Mouse (Mus musculus) urinary bladder, postnatal 4 days (tissue): Measurements from ENCODE around the gene Irf7.
"Not testable (repeated sequence)": the region's sequence is repeated elsewhere in the genome, so short reads cannot be mapped to it uniquely, and the experiment has no call there.

Experiments
- DNase-seq, 2 experiments: peaks; one replicate each; pipeline ENCODE4 v3.0.0; 2021 to 2022; ENCODE audit warnings: low spot score in 2 of 2

Gene Irf7

GRCm38 (mm10) chr7:141275356-141275755, 9.1 kb upstream of the Irf7 start:
- no peak for DNase-seq

DNA sequence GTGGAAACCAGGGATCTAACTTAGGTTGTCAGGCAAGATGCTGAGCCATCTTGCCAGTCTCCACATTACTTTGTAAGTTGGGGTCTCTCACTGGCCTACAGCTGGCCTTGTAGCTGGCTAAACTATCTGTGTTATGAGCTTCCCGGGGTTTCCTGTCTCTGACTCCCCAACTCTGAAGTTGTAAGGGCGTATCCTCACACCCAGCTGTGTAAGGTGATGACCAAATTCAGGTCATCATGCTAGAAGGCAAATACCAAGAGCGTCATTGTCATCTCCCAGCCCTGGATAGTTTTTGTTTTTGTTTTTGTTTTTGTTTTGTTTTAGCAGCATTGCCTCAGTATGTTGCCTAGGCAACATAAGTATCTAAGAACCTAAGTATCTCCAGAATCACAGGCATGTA, 4.3 kb upstream of the Irf7 start:
- no peak for DNase-seq

- no peak for DNase-seq
Measured at GRCm38 (mm10) chr7:141269273-141269545, 2.9 kb upstream of the Irf7 start.

DNA sequence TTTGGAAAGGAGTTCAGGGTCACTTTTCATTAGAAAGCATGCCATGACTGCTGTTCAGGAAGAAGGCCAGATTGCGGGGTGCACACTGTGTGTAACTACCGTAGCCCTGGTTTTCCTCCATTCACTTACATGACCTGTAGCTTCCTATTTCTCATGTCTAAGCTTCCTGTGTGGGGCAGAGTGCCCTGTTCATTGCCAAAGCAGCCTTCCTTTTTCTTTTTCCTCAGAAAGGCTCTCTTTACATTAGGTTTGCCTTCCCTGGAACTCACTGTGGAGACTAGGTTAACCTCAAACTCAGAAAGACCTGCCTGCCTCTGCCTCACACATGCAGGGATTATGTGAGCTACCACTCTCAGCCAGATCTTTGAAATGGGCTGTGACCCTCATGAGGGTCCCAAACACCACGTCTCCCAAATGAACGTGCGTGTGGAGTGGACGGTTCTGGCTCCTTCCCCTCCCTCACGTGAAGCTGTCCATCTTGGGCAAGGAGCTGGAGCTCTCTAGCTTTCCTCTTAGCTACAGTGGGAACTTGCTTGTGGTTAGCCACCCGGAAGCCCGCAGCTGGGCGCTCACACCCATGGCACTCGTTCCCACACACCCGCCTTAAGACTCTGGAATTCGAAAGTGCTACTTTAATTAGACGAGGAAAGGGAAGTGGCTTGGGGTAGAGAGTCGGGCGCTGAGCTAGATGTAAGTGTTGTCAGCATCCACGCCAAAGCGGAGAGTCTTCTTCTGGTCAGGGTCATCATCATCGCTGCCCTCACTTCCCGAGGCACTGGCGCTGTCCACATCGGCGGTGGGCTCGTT, 2.4 kb upstream of the Irf7 start:
- DNase-seq: no peak

DNA sequence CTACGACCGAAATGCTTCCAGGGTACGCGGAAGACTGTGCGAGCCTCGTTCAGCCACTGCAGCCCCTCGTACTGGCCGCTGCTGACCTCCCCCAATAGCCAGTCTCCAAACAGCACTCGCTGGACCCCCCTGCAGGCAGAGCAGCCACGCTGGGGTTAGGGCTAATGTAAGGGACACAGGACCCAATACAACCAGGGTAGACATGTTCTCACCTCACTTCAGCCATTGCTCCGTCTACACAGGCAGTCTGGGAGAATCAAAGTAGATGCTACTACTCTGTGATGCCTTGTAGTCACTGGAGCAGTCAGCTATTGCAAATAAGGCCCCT, 906 bp downstream of the Irf7 start:
- DNase-seq: no peak

- DNase-seq: peak in 1 of 2 experiments; percentile 24
Measured at GRCm38 (mm10) chr7:141264761-141265410, 1.4 kb downstream of the Irf7 start.

DNA sequence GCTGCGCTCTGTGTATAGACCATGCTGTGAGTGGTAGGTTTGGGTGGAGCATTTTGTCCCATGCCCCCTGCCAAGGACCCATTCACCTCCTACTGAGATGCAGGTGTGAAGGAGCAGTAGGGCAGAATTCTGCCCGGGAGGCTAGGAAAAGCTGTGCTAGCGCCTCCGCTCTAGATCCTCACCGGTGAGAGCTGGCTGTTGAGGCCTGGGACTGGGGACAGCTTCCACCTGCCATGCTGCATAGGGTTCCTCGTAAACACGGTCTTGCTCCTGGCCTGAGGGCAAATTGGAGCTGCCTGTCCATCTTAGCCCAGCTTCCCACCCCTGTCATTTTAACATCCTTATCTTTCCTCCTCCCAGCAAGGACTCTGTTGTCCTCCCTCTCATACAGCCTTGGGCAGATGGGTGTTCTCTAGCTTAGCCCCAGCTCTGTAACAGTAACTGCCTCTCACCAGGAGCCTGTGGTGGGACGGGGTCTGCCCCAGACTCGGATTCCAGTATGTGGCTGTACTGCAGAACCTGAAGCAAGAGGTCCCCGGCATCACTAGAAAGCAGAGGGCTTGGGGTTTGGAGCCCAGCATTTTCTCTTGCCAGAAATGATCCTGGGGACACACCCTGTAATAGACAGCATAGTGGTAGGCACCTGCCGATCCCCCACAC, 2.1 kb downstream of the Irf7 start:
- no peak for DNase-seq

DNA sequence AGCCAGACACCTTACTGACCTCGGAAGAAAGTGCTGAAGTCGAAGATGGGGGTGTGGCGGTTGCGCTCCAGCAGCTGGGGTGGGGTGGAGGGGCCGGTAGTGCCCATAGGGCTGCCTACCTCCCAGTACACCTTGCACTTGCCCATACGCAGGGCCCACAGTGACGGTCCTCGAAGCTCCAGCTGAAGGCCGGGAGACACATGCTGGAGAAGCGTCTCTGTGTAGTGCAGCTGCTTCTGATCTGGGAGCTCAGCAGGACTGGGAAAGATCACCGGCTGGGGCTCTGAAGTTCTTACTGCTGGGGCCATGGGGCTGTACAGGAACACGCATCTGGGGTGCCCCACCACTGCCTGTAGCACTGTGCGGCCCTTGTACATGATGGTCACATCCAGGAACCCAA, 2.6 kb downstream of the Irf7 start:
- DNase-seq: no peak

GRCm38 (mm10) chr7:141261480-141261879, 4.8 kb downstream of the Irf7 start:
- no peak for DNase-seq

GRCm38 (mm10) chr7:141256159-141256558, 10.1 kb downstream of the Irf7 start:
- no peak for DNase-seq

GRCm38 (mm10) chr7:141250486-141250885, 15.8 kb downstream of the Irf7 start:
- DNase-seq: not testable (repeated sequence)

GRCm38 (mm10) chr7:141231551-141231950, 34.7 kb downstream of the Irf7 start:
- no peak for DNase-seq

DNA sequence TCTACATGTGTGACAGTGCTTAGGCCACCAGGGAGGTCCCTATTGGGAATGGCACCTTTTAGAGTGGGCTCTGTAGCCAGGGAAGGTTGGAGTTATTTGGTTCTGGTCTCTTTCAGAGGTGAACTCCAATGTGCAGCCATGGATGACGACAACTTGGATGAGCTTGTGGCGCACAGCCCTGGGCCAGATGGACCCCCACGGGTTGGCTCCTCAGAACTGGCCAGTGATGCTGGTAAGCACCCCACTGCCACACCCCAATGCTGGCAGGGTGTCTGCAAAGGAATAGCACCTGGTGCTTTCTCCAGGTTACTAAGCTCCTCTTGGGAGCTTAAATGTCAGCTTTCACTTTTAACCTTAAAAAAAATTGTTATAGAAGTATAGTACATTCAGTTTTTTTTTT, 35.2 kb downstream of the Irf7 start:
- DNase-seq: no peak

DNA sequence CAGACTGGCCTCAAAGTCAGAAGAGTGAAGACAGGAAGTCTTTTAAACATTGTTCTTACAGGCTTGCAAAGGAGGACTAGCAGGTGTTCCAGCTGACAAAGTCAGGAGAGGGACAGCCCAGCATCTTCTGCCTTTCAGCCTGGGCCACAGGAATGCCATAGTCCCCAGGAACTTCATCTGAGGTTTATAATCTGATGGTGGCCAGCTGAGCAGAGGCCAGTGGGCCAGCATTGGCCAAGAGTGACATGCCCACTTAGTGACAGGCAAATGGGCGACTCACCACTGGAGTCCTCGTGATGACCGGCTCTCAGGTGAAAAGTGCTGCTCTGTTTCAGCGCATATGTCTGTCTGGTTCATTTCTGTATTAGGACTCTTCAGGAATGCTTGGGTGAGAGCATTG, 35.7 kb downstream of the Irf7 start:
- DNase-seq: no peak

DNA sequence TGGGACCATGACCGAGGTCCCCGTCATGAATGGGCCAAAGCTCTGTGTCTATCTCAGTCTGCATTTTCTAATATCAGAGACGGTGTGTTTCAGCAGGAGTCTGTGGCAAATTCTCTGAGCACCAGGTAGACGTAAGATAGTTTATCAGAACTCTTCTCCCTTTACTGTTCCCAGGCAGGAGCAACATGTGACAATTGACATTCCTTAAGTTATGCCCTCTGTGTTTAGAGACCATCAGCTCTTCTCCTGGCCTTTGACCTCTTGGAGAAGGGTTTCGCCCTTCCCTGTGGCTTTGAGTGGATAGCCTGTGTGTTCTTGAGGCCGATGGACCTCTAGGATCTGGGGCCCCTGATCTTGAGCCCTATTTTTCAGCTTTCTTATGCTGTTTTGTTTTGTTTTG, 36.6 kb downstream of the Irf7 start:
- no peak for DNase-seq

DNA sequence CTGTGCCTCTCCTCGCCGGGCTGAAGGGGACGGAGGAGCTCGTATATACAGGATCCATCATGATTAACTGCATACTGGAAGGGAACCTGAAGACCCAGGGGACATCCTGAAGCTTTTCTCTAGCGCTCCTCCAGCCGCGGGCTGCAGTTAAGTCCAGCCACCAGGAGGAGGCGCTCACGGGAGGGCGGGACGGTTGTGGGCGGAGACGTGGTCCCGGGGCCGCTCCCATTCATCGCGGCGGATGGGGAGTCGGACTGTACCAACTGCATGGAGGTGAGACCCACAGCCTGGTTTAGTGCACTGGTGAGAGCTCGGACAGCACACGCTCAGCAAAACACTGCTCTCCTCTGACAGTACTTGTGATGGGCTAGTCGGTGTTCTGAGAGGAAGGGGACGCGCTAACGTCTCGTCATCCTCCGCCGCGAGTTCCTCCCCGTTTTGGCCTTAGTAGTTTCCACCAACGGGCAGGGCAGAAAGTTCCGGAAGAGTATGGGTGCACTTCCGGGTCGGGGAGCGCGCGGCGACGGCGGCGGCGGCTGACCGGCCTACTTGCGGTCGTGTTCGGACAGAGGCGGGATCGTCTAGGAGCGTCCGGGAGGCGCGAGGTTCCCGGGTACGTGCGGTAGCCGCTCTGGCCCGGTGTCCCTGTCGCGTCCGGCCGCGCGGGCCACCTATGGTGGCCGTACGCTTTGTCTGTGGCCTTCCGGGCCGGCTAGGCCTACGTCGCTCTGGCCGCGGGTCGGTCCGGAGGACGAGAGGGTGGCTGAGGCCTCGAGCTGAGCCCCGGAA, 37.8 kb downstream of the Irf7 start, which contains the start of gene Phrf1:
TSS of gene Phrf1 (plus strand) at position 506 of the 789 bp plus-strand sequence.
- DNase-seq: peak; percentile 88 to 95

GRCm38 (mm10) chr7:141227796-141228195, 38.5 kb downstream of the Irf7 start:
- no peak for DNase-seq

- no peak for DNase-seq
Measured at GRCm38 (mm10) chr7:141226535-141226934, 39.7 kb downstream of the Irf7 start.

- DNase-seq: no peak
Measured at GRCm38 (mm10) chr7:141222696-141223215, 43.5 kb downstream of the Irf7 start.

DNA sequence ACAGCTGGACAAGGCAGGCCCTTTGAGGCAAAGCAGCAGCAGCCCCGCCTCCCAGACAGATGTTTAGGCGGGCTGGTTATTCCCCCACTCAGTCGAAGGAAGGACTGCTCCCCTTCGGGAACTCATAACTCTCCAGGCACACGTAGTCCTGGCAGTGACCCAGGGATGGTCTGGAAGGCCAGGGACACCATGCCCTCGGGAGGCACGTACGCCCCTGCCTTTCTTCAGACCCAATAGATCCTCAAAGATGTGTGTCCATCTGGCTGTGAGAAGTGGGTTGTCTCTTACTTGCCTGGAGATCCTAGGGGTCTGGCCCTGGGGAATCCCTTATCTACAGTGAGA, 44.2 kb downstream of the Irf7 start:
- no peak for DNase-seq

DNA sequence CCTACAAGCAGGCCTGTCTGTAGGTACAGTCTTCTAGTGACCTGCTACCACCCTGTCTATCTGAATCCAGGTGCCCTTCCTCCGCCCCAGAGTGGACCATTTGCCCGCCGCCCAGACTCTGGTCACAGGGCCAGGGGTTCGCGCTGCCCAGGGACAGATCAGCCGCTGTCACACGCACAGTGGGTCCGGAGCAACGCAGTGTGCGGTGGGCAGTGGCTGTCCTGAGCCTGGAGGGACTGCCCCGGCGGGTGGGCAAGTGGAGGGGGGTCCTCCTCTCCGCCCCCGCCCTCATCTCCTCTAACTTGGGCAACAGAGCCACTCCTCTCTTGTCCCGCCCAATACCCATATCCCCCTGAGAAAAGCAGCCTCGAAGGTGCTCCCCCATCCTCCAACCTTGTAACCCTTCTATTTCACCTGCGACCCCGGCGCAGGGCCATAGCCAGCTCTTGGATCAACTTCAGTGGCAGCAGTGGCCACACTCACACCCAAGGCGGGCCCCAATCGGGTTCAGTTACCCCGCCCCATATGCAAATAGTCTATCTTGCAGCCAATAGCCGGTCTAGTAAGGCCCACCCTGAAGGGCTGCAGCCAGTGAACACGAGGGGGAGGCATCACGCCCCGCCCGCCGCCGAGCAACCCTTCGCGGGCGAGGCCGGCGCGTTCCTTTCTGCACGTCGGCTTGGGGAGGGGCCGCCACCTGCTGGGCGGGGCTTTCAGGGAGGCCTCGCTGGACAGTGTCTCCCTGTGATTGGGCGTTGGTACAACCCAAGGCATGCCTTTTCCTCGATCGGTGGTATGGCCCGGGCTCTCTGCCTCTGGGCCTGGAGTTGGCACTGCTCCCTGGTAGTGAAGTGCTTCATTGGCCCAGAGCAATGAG, 44.8 kb downstream of the Irf7 start:
- peak; percentile 97 to 99 for DNase-seq
